Mouse (Mus musculus) testis, postnatal 10 days (tissue): Measurements from ENCODE around the gene Zfp664.

ENCODE experiments used
- DNase-seq: peaks from one replicate; pipeline ENCODE4 v3.0.0; 2021; ENCODE audit warnings: low spot score

Gene Zfp664

DNA sequence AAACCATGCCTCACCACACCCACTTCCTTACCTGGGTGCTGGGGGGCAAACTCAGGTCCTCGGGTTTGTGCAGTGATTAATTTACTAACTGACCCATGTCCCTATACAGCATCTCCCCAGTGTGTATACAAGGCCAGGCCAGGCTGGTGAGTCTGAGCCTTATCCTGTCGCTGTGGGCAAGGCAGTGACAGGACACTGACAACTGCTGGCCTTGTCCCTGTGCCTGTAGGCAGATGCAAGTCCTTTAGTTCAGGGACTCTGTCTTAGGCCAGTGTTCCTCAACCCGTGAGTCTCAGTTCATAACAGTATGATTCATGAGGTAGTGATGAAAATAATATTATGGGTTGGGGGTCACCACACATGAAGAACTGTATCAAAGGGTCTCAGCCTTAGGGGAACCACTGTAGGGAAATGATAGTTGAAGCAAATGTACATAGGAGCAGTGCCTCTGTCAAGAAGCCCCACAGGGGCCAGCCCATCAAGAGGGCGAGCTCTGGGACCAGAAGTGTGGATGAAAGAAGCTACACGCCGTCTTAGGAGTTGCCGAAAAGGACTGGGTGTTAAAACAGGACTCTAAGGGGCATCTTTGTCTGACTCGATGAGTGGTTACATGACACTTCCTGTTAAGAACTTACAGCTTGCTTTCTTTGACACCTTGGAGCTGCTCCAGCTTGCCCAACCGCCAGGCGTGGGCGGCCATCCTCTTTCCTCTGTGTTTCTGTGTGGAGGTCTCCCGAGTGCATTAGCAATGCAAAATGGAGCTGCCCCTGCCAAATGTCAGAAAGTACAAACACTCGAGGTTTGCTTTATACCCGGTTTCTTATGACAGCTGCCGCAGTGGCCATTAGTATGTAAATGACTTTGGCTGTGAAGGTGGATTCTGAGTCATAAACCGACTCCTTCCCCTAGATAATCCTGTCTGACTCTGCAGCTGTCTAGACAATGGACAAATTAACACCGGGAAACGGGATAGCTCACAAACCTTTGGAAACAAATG lies 60.2 kb downstream of the Zfp664 start:
- DNase-seq: no peak

DNA sequence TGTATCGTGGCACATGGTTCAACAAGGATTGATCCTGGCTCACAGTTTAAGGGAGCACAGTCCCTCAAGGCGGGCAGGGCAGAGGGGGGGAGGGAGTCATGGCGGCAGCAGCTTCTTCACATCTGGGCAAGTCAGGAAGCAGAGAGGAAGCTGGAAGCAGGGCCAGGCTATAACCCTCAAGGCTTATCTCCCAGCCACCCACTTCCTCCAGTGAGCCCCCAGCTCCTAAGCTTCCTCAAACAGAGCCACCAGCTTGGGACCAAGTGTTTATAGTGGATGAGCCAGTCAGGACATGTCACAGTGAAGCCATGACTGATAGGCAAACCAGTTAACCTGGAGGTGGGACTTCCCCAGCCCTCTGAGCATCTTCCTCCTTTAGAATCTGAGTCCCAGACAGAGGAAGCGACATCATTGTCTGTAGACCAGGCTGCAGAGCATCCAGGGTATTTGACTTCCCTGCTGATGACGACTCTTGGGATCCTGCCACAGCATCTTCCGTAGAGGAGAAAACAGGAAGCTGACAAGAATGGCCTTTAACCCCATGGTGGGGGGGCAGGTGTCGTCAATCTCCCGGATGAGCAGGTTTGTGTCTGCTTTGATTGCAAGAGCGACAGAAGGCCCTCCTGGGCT lies 67.0 kb downstream of the Zfp664 start:
- no peak for DNase-seq

GRCm38 (mm10) chr5:124930055-124930439 lies 67.6 kb downstream of the Zfp664 start:
- DNase-seq: peak; percentile 54

DNA sequence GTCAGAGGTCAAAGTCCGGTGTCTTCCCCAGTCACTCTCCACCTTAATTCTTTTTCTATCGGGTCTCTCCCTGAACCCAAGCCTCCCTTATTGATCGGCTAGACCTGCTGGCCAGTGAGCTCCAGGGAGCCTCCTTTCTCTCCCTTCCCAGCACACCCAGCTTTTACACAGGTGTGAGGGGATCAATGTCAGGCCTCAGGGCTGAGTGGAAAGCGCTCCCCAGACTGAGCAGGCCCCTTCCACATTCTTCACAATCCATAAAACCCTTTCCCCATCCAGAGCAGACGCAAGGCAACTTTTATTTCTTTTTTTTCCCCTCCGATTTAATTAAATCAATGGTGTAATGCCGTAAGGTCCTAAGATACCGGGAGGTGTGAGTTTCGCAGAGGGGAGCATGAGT lies 68.1 kb downstream of the Zfp664 start:
- no peak for DNase-seq

GRCm38 (mm10) chr5:124931076-124931475 lies 68.6 kb downstream of the Zfp664 start:
- DNase-seq: no peak

DNA sequence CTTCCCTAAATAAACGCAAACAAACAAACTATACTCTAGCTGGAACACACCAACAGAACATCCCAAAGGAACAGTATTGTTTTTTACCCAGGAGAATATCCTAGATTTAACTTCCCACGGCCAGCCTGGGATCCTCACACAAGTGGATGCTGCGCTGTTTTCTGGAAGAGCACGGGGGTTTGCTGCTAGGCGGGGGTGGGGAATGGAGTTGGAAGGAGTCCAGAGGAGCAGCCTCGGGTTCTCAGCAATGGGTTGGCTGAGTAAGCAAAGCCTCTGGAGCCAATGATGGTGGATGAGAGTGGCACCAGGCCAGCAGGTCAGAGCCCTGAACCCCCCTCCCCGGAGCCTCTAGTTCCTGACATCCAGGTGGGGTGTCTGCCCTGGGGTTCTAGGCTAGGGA lies 72.1 kb downstream of the Zfp664 start:
- DNase-seq: no peak

DNA sequence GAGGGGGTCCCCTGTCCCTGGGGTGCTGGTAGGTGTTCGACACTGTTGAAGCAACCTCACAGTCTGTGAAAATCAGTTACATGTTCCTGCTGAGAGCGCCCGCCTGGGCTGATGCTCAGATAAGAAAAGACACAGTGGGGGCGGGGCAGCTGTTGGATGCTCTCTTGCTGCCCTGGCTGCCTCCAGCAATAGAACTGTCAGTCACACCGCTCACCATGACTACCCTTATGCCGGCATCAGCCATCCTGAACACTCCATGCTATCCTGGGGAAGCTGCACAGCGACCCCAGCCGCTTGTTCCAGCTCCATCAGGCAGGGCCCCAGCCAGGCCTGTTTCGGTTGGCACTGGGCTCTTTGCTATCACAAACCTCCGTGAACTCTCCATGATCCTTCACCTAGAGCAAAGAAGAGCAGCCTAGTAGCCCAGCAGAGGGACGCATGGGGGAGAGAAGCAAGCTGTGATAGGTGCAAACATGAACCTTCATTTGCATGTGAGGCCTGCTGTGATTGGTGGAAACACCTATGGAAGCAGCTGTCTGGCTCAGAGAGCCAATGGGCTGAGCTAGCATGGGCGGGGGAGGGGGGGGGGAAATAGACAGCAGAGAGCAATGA lies 80.8 kb downstream of the Zfp664 start:
- DNase-seq: no peak

DNA sequence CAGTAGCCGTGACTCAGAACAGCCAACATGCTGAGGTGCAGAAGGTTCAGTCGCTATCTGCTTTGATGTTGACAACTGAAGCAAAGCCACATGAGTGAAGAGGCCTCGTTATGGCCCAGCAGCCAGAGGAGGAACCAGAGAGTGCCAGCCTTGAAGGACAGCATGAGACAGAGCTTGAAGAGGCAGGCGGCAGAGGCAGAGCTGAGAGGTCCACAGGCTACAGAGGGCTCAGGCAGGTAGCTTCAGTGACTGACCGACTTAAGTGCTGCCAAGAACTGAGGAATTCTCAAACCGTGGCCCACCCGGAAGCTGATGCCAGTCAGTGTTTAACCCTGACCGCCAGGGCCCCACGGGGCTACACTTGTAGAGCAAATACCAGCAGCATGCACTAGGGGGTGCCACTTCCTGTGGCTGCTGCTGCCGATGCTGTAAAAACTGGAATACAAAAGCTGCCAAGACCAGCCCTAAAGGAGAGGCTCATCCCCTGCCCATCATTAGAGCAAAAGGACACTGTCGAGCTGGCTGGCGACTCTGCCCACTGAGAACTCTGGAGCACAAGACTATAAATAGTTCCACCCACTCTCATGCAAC lies 81.4 kb downstream of the Zfp664 start:
- DNase-seq: peak; percentile 82

DNA sequence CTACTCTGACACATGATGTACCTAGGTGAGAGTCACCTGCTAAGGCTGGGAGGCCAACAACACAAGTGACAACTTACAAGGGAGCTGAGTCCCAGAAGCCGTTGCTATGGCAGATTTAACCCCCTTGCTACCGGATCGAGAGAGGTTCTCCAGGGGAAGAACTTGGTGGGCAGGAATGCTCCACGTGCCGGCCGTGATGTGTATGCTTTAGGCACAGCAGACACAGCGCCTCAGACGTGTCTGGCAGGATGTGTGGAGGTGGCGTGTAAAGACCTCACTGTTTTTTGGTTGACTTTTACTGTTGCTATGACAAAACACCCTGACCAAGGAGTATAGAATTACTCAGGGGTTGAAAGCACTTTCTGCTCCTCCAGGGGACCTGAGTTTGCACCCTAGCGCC lies 81.9 kb downstream of the Zfp664 start:
- DNase-seq: no peak

- DNase-seq: no peak
Observed at GRCm38 (mm10) chr5:124945046-124945445, 82.6 kb downstream of the Zfp664 start.

DNA sequence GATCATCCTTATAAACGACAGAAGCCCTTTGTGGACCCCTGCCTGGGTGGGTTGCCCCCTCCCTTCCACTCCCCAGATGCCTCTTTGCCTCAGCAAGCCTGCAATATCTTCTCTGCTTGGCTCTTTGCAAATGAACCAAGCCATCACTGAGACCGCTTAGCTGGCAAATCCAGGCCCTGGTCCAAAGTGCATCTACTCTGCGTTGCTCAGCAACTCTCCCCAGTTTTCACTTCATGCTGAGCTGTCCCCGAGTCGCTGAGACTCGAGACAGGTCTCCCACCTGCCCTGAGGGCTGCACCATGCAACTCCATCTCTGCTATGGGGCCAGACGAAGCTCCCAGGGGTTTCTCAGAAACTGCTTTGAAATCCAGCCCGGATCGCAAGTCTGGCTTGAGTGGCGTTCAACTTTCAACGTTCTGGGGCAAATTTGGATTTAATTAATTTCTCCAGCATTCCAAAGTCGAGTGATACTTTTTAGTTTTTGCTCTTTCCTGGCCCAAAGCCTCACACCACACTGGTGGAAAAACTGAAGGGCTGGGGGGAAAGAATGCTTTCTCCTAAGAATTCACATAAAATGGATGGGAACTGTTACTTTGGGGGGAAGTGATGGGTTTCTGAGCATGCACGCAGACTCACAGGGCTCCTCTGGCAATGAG lies 88.3 kb downstream of the Zfp664 start:
- no peak for DNase-seq

GRCm38 (mm10) chr5:124951333-124951732 lies 88.8 kb downstream of the Zfp664 start:
- no peak for DNase-seq
